Mouse (Mus musculus): ENCODE results near the gene Dbnl.
"Not testable (repeated sequence)": the region's sequence is repeated elsewhere in the genome, so short reads cannot be mapped to it uniquely, and the experiment has no call there.

Dbnl gene

DNA sequence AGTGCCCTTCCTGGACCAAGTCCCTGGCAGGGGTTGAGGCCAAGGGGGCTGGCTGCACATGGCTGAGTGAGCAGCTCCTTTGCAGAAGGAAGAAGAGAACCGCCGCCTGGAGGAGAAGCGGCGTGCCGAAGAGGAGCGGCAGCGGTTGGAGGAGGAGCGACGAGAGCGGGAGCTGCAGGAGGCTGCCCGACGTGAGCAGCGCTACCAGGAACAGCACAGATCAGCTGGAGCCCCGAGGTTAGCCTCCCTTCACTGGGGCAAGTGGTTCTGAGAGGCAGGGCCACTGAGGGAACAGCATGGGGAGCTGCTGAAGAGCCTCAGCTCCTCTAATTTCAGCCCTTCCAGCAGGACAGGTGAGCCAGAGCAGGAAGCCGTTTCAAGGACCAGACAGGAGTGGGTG lies 8.7 kb downstream of the Dbnl start:
- no peak for DNase-seq

DNA sequence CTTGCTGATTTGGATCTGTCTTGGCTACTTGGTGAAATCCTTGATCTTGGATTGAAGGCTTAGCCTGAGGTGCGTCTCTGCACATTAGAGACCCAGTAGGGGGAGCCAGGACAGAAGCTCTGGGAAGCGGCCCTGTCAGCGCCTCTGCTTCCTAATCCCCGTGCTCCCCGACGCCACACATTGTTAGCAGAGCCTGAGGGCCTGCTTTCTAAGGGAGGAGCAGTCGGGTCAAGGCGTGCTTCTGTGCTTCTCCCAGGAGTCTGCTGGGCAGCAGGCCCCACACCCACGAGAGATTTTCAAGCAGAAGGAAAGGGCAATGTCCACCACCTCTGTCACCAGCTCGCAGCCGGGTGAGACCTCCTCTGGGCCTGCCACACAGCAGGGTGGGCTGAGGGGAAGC lies 9.1 kb downstream of the Dbnl start:
- DNase-seq: no peak

DNA sequence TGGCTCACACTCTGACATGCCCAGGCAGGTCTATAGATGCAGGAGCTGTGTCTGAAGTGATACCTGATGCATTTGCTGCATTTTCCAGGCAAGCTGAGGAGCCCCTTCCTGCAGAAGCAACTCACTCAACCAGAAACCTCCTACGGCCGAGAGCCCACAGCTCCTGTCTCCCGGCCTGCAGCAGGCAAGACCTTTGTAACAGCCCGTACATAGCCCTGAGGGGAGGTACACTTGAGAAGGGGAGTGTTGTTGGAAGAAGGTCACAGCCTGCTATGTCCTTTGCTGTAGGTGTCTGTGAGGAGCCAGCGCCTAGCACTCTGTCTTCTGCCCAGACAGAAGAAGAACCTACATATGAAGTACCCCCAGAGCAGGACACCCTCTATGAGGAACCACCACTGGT lies 9.6 kb downstream of the Dbnl start:
- DNase-seq: no peak

DNA sequence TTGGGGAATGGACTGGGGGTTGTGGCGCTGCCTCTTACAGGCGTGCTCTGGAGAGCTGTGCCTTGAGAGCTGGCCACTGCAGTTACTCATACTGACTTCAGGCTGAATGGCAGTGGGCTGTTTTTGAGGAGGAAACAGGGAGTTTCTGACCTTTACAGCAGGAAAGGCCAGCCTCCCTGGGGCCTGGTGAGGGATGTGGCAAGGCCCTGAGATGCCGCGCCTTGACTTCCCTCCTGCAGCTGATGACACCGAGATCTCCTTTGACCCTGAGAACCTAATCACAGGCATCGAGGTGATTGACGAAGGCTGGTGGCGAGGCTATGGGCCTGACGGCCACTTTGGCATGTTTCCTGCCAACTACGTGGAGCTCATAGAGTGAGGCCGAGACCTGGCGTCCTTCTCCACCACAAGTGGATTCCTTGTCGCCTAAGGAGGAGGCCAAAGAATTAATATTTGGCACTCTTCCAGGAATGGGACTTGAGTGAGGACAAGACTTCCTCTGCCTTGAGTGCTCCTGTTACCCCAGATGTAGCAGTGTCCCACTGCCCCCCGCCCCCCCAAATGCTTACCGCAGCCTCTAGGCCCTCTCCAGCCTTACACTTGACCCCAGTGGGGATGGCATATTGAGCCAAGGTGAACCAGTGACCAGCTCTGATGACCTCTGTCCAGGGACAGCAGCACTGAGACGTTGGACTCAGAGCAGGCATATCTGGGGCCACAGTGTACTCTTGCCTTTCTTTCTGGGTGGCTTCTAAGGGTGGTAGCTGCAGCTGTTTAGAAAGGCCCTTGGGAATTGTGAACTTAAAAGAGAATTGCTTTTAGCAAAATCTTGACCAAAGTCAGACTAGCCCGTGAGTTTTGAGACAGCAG lies 11.6 kb downstream of the Dbnl start:
- DNase-seq: peak; percentile 85

DNA sequence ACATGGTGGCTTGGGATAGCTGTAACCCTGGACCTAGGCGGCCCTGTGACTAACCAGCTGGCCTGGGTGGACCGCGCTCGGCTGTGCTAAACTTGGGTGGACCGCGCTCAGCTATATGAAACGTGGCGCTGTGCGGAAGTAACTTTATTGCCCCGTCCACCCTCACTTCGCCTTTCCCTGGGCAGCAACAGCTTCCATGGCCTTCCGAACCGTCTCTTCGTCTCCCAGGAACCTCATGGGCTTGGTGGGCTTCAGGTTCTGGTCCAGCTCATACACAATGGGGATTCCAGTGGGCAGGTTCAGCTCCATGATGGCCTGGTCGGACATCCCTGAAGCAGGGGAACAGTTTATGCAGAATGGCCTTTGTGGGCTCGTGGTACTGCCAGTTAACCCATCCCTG lies 13.2 kb downstream of the Dbnl start:
- DNase-seq: no peak

DNA sequence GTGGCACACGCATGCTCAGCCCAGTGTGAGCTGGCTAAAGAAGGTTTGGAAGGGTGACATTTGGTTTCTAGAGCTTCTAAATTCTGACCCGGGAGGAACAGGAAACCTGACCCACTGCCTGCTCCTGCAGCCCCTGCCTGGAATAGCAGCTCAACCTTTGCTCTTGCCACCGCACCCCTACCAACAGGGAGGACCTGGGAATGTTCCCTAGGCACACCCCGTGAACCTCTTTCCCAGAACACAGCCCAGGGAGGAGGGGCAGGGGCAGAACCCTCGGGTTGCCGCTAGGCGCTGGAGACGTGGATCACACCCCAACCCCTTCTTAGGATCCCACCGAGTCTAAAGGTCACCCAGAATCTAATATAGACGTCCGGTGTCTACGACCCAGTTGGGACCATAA lies 13.7 kb downstream of the Dbnl start:
- no peak for DNase-seq

DNA sequence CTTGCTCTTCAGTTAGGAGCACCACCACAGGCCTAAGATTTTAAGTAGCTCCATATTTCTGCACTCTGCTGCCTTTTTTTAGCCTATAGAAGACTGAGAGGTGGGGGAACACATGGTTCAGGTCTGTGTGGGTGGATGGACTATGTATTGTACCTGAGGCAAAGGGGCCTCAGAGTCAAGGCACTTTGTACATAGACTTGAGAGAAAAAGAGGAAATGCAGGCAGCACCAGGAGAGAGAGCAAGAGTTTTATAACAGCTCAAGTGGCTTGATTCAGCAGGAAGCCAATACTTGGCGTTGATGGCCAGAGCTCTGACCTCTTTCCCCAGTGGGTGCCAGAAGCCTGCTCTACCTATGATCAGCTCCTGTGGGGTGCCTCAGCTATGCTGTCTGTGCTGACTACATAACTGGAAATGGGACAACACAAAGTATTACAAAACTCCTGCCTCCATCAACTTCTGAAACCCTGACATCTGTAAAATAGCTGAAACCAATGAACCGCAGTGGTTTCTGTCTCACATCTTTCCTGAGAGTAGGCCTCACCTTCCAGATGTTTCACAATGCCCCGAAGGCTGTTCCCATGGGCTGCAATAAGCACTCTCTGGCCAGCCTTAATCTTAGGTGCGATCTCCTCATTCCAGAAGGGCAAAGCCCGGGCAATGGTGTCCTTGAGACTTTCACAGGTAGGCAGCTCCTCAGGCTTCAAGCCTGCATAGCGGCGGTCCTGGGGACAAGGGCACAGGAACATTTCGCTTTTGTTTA lies 14.3 kb downstream of the Dbnl start:
- DNase-seq: no peak

DNA sequence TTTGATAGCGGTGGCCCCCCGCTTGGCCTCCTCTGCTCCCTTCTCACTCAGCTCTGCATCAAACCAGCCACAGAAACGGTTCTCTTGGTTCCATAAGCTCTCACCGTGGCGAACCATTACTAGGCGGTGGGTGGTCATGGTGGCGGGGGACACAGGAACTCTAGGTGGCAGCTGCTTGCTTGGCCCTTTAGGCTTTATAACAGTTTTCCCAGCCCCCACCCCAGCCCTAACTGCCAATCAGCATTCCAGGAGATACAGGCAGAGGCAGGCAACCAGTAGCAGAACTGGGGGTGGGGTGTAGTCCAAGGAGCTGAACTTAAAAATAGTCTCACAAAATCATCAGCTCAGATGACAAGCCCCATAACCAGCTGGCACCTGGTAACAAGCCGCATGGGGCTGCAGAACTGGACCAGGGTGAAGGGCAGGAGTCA lies 15.3 kb downstream of the Dbnl start, which contains the start of gene Pgam2:
Pgam2 (minus strand) TSS at position 183 of the 431 bp plus-strand sequence.
- no peak for DNase-seq

DNA sequence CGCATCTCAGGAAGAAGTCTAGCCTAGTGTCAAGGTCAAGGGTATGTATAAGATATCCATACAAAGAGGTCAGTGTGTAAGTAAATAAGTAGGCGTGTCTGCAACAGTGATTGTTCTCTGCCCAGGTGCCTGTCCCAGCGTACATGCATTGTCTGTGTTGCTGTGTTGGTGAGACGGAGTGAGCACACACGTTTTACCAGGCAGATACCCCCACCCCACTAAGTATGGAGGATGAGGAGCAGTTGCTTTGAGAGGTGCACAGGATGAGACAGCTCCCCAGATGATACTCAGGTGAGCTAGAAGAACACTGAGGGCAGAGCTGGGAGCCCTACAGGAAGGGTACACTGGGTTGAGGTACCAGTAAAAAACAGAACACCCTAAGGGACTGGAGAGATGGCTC lies 15.9 kb downstream of the Dbnl start:
- DNase-seq: no peak

DNA sequence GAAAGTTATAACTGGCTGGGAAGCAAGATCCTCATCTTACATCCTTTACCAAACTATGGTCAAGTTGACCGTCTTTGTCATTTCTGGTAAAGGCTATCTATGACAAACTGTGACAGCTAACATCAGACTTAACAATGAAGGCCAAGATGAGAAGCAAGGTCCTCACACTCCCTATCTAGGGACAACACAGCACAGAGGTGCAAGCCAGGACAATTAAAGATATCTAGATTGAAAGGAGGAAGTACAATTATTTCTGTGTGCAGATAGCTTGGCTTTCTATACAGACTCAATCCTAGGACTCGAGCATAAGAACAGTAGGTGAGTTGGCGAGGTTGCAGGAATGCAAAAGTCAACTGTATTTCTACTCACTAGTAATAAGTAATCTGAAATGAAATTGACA lies 17.4 kb downstream of the Dbnl start:
- no peak for DNase-seq

DNA sequence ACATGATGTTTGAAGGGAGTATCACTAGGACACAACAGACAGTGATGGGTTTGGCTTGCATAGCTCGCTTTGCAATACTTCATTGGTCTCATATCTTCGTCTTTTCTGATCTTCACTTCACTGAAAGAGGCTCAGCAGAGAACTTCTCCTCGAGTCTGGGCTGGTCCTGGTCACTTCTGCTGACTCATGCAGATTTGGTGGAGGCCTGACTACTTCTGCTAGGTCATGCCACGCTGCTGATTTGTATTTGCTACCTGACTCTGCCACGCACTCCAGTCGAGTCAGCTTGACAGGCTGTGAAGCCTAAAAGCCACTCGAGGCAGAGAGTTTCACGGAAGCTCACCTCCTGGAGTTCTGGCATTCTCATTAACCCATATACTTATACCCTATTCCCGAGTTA lies 19.7 kb downstream of the Dbnl start:
- DNase-seq: no peak

DNA sequence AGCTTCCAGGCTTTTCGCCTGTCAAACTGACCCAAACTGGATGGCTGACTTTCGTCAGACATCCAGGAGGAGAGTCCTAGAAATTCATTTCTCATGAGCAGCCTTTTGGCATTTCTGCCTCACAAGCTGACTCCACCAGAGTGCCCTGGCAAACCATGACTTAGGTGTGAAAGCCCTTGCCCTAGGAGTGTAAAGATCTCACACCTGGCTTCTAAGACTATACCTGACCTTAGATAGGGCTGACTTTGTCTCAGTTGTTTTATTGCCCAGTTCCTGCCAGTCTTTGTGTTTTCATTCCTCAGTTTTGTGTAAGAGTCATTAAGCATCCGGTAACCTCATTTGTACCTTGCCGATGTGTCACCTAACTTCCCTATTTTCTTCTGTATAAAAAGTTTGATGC lies 21.2 kb downstream of the Dbnl start:
- not testable (repeated sequence) for DNase-seq

DNA sequence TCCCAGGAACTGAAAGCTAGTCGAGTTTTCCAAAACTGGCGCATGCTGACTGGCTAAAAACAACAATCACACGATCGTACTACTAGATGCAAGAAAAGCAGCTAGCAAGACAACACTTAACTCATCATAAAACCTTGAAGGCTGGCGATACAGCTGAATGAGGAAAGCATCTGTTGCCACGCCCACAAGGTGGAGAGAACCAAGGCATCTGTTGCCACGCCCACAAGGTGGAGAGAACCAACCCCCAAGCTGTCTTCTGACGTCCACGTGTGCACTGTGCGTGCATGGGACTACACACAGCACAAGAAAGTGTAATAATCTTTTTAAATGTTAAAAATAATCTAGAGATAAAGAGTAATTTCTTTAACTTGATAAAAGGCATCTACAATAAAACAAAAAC lies 25.1 kb downstream of the Dbnl start:
- no peak for DNase-seq

DNA sequence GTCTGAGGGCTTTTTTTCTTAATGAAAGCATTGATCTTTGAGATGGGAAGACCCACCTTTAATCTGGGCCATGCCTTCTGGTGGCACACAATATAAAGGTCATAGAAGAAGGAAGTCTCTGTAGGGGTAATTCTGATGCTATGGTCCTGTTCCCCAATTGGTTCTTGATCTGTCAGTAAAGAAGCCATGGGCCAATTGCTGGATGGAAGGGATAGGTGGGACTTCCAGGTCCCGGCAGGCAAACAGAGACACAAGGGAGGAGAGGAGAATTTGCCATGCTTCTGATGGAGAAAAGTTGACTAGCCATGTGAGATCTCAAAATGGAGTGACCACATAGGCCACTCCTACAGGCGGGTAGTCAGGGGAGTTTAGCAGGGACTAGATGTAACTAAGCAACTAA lies 30.9 kb downstream of the Dbnl start:
- DNase-seq: no peak

DNA sequence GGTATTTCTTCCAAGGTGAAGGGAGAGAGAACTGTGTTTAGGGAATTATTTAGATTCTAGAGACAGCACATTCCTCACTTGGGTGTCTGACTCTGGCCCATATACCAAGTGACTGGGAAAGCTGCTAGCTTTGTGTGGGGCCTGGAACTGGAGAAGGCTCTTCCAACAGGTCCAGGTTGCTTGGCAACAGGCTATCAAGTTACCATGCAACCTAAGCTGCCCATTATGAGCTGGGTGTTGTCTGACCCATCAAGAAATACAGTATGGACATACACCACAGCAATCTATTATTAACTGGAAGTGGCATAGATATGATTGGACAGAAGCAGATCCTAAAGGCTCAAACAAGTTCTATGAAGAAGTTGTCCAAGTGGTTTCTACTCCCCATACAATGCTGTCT lies 37.1 kb downstream of the Dbnl start:
- DNase-seq: no peak

DNA sequence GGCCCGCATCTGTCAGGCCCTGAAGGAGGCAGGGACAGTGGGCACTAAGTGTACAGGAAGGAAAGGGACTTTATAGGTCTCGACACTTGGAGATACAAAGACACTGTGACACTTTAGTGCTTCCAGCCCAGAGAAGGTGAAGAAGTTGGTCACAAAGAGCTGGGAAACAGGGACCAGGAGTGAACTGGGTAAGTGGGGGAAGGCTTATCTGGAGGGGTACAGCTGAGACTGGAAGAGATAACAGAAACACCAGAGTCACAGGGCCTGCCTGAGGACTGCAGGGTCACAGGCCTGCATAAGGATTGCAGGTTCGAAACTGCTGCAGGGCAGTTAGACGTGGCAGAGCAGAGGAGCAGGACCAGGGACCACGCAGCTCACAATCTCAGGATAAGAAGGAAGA lies 39.6 kb downstream of the Dbnl start:
- no peak for DNase-seq

DNA sequence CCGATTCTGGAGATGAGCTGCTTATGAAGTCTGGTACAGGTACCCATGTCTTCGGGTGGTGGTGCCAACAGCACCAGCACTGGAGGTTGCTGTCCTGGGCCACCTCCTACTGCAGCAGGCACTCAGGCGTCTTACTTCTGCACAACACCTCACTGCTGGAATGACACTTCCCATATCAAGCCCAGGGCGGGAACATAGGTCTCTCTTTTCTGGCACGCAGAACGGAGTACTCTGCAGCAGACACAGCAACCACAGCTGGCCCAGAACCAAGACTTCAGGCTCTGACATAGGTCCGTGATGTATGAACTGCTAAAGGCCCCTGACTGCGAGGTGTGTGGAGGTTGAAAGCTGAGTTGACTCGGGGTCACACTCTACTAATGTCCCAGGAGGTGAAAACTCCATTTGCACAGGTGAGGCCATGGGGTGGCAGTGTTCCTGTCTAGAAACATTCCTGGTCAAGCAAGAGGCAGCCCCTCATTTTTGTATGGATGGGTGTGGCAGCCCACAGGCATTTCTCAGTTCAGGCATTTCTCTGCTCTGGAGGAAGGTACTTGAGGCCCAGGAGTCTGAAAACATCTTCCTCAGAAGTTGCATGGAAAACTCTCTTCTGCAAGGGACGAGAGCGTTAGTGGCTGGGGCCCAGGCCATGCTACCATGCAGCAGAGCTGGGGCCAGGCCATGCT lies 40.4 kb downstream of the Dbnl start:
- DNase-seq: no peak

DNA sequence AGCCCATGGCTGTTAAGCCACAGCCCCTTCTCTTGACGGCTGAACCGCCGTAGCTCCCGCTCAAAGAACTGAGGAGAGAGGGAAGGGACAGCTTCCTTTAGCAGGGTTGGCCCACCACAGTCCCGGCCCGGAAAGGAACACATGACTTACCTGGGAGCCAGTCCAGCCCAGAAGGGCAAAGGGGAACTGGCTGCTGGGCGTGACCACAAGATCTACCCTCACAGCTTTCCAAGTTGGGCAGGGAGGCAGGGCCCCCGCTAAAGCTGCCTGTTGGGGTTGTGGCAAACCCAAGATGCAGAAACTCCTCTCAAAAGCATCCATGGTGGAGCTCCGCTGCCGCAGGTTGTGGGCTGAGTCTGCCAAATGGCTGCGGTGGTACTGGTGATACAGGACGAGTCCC lies 41.0 kb downstream of the Dbnl start:
- DNase-seq: no peak

DNA sequence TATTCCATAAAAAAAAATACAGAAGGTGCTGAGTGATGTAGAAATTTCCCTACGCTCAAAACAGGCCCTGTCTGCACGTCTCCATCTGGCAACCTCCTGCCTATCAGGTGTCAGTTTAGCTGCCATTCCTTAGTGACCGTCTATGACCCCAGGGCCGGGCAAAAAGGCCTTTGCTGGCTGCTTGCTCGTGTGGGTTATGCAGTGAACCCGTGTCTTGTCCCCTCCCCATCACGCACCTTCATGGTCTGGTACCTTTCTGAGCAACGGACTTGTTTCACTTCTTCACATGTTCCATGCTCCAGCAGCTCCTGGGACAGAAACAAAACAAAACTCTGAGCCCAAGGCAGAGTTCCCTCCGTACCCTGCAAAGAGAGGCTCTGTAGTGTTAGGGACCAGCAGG lies 46.2 kb downstream of the Dbnl start:
- no peak for DNase-seq

DNA sequence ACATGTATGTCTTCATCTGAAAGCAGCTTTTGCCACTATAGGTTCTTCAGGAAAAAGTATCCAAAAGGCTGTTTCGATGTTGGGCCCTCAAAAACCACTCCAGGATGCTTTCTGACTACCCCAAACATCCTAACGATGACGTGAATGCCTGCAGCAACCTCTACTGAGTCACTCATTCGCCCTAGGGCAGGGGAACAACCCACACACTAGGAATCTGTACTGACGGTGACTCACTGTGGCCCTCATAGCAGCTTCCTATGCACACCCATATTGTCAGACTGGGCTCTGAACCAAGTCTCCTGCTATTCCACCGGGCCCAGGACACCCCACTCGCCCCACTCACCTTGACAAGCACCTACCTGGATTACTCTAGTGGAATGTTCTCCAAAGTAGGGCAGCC lies 46.8 kb downstream of the Dbnl start:
- no peak for DNase-seq

DNA sequence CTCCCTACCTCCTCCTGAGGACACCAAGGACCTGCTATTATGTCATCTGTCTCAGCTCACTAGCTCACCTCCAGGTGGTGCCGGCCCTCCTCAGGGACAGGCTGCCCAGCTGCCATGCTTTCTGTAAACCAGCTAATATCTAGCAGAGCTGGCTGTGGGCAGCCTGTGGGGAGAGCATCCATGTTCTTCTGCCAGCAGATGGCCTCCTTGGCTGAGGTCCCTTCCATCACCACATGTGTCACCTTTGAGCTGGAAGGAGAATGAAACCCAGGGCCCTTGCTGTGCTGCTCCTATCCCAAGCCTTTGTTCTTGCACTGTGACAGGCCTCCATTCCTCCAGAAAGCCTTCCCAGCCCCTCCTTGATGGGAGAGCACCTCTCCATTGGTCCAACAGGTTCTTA lies 47.8 kb downstream of the Dbnl start:
- peak; percentile 14 for DNase-seq

DNA sequence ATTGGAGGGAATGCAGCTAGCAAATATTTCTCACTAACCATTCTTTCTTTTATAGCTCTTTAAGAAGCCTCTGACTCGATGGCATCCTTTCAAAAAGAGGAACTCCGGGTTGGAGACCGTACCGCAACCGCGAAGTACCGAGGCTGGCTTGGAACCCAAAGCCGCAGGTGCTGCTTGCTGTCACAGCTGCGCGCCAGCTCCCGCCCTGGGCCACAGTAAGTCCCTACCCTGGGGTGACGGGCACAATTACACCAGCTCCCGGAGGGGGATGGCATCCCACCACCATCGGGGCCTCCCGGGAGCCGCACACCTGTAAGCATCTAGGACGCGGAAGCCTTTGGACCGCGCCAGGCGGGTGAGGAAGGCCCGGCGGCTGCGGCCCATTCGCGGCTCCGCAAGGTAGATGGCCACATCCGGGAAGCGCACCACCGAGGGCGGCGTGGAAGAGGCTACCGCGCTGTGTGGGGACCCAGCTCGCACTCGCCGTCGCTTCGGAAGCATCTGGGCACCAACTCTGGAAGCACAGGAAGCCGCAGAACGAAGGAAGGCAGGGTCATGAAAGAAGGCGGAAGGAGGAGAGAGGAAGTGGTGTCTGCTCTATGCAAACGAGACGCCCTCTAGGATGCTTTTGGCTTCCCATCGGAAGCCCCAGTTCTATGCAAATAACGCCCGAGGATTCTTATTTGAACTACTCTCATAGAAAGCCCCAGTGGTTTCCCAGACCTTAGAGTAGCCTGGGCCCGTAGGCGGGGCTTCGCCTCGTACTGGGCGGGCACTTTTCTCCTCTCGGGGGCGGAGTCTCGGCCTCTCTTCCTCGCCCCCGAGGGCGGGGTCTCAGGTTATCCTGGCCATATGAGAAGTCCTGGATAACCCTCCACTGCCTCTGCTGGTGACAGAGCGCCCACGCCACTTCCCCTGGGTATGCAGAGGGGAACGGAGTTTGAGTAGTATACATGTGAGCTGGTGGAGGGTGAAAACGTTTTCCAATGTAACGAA lies 49.3 kb downstream of the Dbnl start, which contains the start of gene Polm:
Polm (minus strand) TSS at position 766 of the 996 bp plus-strand sequence.
- DNase-seq: peak; percentile 97
